Mouse (Mus musculus) embryo, embryonic 10.5 days (tissue): ENCODE measurements at regions not wholly inside any gene's neighbourhood (a gene's known extent, or its start where the extent isn't known, plus 50 kb on each side); places are given as distances from the start of the nearest gene placed in this dataset.

Experiments
- DNase-seq: peaks from one replicate; pipeline ENCODE4 v3.0.0-alpha.2; 2015; ENCODE audit warnings: low spot score

- no peak for DNase-seq
These were observed 81.9 kb downstream of the Edem1 start for GRCm38 (mm10) chr6:108910330-108910729.

DNA sequence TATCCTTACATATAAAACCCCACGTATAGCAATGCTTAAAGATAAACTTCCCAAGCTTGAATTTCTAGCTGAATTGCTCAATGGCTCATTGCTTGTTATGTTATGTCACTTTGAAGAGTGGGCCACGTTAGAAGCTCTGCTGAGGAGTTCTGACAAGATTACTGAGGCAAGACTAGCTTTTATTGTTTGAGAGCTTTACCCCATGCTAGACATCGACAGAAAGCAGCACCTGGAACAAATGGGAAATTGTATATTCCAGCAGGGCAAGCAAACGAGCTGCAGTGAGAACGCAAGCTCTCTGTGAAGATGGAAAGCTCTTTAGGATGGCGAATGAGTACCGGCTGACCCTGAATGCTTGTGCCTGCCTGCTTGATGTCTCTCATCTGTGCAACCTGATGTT, 84.1 kb downstream of the Edem1 start:
- DNase-seq = no peak

DNA sequence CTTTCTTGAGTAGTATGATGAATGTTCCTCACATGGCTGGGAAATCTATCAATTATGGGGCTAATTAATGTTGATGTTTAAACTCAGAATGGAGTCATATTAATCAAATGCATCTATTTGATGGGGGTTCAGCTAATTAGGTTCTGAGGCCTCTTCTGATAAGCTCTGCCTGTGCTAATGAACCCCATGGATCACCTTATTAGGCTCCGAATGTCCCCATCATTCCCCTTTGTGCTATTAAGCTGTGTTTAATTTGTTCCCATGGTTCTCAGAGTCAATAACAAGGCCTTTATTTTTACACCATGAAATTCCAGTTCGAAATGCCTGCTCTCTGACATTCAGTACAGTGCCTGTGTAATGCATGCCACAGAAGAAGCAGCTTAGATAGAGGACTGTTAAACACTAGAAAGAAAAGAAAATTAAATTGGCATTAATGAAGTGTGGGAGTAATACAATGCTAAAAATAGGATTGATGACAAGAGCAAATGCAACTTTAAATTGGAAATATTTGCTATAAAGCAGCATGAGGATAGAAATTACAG, 91.0 kb downstream of the Edem1 start:
- DNase-seq = no peak

DNA sequence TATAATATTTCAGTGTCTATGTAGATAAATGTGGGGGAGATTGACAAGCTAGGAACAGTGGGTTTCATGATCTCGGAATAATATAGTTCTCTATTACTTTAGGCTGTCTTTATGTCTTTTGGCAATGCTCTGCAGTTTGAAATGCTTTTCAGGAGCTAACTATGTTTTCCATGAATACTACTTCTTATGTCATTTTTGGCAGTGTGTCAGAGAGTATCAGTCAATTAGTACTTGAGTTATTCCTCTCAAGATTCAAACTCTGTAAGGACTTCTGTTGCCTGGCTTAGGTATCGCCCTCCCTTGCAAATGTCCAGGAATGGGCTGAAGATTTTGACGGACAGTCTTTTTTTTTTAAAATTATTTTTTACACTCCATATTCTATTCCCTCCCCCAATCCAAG, 92.7 kb downstream of the Edem1 start:
- DNase-seq = no peak

GRCm38 (mm10) chr6:108922564-108922963, 94.1 kb downstream of the Edem1 start:
- no peak for DNase-seq

- no peak for DNase-seq
These were observed 100.5 kb downstream of the Edem1 start for GRCm38 (mm10) chr6:108928981-108929380.

GRCm38 (mm10) chr6:108938646-108939045, 110.2 kb downstream of the Edem1 start:
- DNase-seq = no peak

- no peak for DNase-seq
These were observed 113.8 kb downstream of the Edem1 start for GRCm38 (mm10) chr6:108942288-108942687.

GRCm38 (mm10) chr6:108952389-108952788, 123.9 kb downstream of the Edem1 start:
- no peak for DNase-seq

- no peak for DNase-seq
These were observed 134.4 kb downstream of the Edem1 start for GRCm38 (mm10) chr6:108962810-108963209.

DNA sequence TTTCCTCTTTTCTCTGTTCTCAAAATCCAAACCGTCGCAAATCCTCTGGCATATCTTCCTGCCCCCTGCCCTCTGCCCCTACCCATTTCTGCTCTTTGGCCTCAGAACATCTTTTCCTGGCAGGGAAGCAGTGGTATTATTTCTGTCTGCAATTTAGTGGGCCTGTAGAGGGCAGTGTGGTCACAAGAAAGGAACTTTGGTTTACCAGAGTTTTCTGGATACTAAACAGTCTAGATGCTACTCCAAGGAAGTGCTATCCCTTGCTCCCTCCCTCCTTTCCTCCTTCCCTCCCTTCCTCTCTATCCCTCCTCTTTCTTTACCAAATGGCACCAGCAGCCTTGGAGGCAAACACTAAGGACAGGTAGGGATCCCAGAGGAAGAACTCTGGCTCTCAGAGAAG, 134.9 kb downstream of the Edem1 start:
- DNase-seq = peak; percentile 78

DNA sequence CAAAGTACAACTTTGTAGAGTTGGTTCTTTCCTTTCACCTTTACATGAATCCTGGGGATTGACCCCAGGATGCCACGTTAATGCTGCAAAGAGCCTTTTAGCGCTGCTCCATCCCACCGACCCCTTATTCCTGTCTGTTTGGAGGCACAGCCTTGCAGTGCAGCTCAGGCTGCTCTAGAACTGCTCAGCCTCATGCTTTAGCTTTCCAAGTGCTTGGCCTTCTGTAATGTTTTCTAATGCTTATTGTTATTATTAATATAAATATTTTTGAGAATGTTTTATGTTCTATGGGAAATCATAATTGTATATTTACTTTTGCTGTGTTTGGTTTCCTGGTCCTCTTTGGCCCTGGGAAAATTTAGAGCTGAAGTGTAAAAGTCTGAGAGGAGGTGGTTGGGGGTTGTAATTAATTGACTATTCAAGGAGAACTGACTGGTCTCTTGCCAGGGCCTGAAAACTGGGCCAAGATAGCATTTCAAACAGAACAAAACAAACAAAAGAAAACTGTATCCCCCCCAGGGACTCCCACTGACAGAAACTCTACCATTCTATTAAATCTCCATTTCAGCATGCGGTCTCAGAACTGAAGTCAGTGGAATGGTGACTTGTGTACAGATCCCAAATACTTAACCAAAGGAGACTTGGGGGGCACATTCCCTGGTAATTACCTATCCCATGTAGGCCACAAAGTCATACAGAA, 141.2 kb downstream of the Edem1 start:
- no peak for DNase-seq

GRCm38 (mm10) chr6:108971415-108972089, 143.1 kb downstream of the Edem1 start:
- DNase-seq = no peak

DNA sequence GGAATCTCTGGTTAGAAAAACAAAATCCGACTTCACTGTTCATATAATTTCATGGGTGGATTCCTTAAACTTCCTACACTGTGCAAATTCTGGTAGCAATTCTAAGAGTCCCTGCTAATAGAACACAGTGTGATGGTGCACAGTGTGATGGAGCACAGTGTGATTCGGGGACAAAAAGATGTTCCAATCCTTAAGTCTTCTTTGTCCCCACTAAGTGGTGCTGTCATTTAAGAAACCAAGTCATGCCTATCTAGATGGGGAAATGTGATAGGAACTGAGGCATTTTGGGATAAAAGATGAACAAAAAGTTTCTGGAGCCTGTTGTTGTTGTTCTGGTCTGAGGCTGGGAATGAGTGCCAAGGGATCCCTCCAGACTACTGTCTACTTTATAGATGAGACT, 145.3 kb downstream of the Edem1 start:
- no peak for DNase-seq

DNA sequence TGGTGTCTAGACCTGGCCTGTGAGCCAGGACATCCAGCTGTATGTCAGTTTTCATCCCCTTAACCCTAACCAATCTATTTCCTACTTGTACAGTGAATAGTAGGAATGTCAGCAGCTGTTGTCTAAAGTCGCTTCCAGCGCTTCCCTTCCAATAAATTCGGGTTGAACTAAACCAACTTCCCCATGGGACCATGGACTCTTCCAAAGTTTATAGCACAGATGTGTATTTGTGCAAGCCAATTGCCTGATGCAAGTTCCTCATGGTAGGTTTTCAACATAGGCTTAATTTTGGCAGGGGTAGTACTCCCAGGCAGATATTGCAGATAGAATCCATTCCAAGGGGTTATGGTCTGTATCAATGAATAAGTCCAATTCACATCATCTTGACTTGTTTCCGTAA, 161.1 kb downstream of the Edem1 start:
- no peak for DNase-seq

DNA sequence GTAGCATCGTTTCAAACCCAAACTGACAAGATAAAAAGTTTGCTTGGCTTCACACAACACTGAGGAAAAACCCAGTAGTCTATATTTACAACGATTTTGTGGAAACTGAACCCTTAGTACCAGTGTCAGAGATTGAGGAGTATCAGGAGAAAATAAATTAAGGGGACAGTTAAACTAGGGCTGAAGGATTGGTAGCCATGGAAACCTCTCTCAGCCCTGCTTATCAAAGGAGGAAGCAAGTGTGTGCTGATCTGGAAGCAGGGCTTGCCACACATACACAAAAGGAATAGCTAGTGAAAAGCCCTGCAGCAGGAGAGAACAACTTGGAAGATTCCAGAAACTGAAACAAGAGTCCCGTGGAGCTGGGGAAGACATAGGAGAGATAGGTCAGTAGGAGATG, 165.3 kb downstream of the Edem1 start:
- DNase-seq = no peak

DNA sequence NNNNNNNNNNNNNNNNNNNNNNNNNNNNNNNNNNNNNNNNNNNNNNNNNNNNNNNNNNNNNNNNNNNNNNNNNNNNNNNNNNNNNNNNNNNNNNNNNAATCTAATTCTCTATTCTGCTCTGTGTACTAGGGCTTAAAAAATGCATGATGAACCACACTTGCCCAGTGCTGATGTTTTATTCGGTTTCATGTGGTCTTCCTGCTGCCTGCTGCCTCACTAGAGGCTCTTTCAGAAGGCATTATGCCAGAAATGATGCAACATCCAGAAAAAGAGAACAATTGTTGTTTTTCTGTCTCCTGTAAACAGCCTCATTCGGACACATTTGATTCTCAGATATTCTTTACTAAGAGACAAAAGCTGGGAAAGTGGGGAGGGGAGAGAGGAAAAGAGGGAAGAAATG, 176.0 kb downstream of the Edem1 start:
- no peak for DNase-seq

DNA sequence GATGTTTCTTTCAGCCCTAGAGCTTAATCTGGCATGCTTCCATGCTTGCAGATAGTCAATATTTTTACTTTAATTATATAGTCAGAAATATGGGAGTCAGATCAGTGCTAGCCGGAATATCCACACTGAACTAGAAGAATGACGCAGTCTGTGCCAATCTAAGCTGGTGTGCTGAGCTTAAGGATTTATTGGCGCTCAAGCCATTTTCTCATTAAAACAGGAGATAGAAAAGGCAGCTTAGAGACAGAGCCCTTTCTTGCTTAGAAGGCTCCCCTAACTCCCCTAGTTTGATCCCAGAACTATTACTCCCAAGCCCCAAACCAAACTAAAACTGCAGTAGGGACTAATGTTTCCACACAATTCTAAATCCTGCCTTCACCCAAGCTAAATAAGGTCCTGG, 180.9 kb downstream of the Edem1 start:
- no peak for DNase-seq

GRCm38 (mm10) chr6:109009793-109010192, 181.4 kb downstream of the Edem1 start:
- DNase-seq = peak; percentile 1

- DNase-seq = no peak
These were observed 191.3 kb downstream of the Edem1 start for GRCm38 (mm10) chr6:109019731-109020130.
